Mouse (Mus musculus) neural tube, embryonic 13.5 days (tissue): Measurements from ENCODE around the gene Tub. TPM values are rescaled to one million over a fixed set of nuclear protein-coding genes. Genes with fewer than 3 reads are reported as not detected.
A peak's percentile ranks its signal among the peaks of the same experiment; 100 is the strongest.

Experiments used
- ATAC-seq: fragments of 200-750 bp; cut with Nextera tagmentation; 2 replicates; pipeline ENCODE4 v1.8.0; 2017; ENCODE audit warnings: low read depth, mild to moderate bottlenecking, moderate TSS enrichment, moderate library complexity
- H3K27ac ChIP-seq: fragments of 300-500 bp; sonication (generic); replicated peaks from 2 replicates; pipeline ENCODE4 v1.5.1; 2015; ENCODE audit warnings: moderate library complexity, mild to moderate bottlenecking, inconsistent platforms
- H3K27me3 ChIP-seq: fragments of 300-500 bp; sonication (generic); 2 replicates; pipeline ENCODE4 v1.6.1; 2015; ENCODE audit warnings: mild to moderate bottlenecking, inconsistent platforms
- H3K36me3 ChIP-seq: fragments of 300-500 bp; sonication (generic); 2 replicates; pipeline ENCODE4 v1.6.1; 2015; ENCODE audit warnings: mild to moderate bottlenecking, inconsistent platforms
- H3K4me1 ChIP-seq: fragments of 300-500 bp; sonication (generic); replicated peaks from 2 replicates; pipeline ENCODE4 v1.6.1; 2015; ENCODE audit warnings: inconsistent platforms
- H3K4me2 ChIP-seq: fragments of 300-500 bp; sonication (generic); 2 replicates; pipeline ENCODE4 v1.6.1; 2015; ENCODE audit warnings: inconsistent platforms, mild to moderate bottlenecking, moderate library complexity
- H3K4me3 ChIP-seq: fragments of 300-500 bp; sonication (generic); 2 replicates; pipeline ENCODE4 v1.5.1; 2015; ENCODE audit warnings: mild to moderate bottlenecking, inconsistent platforms
- H3K9ac ChIP-seq: fragments of 300-500 bp; sonication (generic); 2 replicates; pipeline ENCODE4 v1.6.1; 2015; ENCODE audit warnings: moderate library complexity, mild to moderate bottlenecking, inconsistent platforms
- H3K9me3 ChIP-seq: fragments of 300-500 bp; sonication (generic); 2 replicates; pipeline ENCODE4 v1.6.1; 2016; ENCODE audit warnings: inconsistent platforms
- WGBS: fragments of 180-500 bp; shearing (Covaris S2); methylation state at CpG from one replicate; pipeline ENCODE4 v1.1.7; 2015; 5-methylcytosine and 5-hydroxymethylcytosine counted together
- polyA plus RNA-seq: library from polyadenylated mRNA; unstranded; fragments of >200 nt; fragmentation: Nextera tagmentation; extraction: Ambion mirVana; gene quantifications from 2 replicates; pipeline ENCODE4 v1.2.1, GENCODE M21; 2015

Tub gene
- polyA plus RNA-seq, 1 experiment from 2014 or later = 39.3 TPM

- ATAC-seq = no peak
- Histone ChIP-seq H3K4me2 (no peak overlapping the region), H3K36me3 (peaks cover 29% of the 10 kb centered on the region)
Observed at GRCm38 (mm10) chr7:108948611-108949010, 1.5 kb upstream of the Tub start.

GRCm38 (mm10) chr7:108949301-108949700 is 837 bp upstream of the Tub start:
- no peaks in the 10 kb centered on the region for H3K9me3 ChIP-seq
- H3K27ac ChIP-seq = no peak overlapping the region
- no peak for ATAC-seq
- peak overlapping the region; percentile 87; the same call in 1 of the 2 replicates for H3K4me2 ChIP-seq
- H3K4me1 ChIP-seq = peaks cover 26% of the 10 kb centered on the region
- peaks cover 22% of the 10 kb centered on the region for H3K36me3 ChIP-seq
- no peak overlapping the region for H3K9ac ChIP-seq
- 44% methylated on average over 2 of the region's 2 CpGs for WGBS
- no peak overlapping the region for H3K4me3 ChIP-seq
- H3K27me3 ChIP-seq = peaks cover 43% of the 10 kb centered on the region

More at GRCm38 (mm10) chr7:108948611-108949010, 1.5 kb upstream of the Tub start:
- H3K4me3 ChIP-seq = no peak overlapping the region
- H3K27ac ChIP-seq = no peak overlapping the region
- H3K27me3 ChIP-seq = peaks cover 43% of the 10 kb centered on the region
- H3K9me3 ChIP-seq = no peaks in the 10 kb centered on the region
- H3K4me1 ChIP-seq = peaks cover 26% of the 10 kb centered on the region
- H3K9ac ChIP-seq = no peak overlapping the region

GRCm38 (mm10) chr7:108950762-108951331 is 709 bp downstream of the Tub start:
- H3K27ac ChIP-seq = peak overlapping the region; percentile 68

GRCm38 (mm10) chr7:108952801-108953200 is 2.7 kb downstream of the Tub start:
- H3K27me3 ChIP-seq = peaks cover 43% of the 10 kb centered on the region
- no peaks in the 10 kb centered on the region for H3K36me3 ChIP-seq
- H3K4me2 ChIP-seq = no peak overlapping the region
- H3K9ac ChIP-seq = no peak overlapping the region
- H3K27ac ChIP-seq = no peak overlapping the region
- no peak overlapping the region for H3K4me3 ChIP-seq
- 89% methylated on average over 6 of the region's 6 CpGs for WGBS
- H3K4me1 ChIP-seq = peaks cover 26% of the 10 kb centered on the region
- no peak for ATAC-seq
- no peaks in the 10 kb centered on the region for H3K9me3 ChIP-seq

More at GRCm38 (mm10) chr7:108950762-108951331, 709 bp downstream of the Tub start:
- peaks cover 26% of the 10 kb centered on the region for H3K4me1 ChIP-seq
- WGBS = 1% methylated on average over 52 of the region's 52 CpGs
- peaks cover 43% of the 10 kb centered on the region for H3K27me3 ChIP-seq
- ATAC-seq = peak; percentile 14
- peaks cover 9% of the 10 kb centered on the region for H3K36me3 ChIP-seq
- peak overlapping the region; percentile 75 for H3K9ac ChIP-seq
- H3K4me2 ChIP-seq = peak overlapping the region; percentile 87
- peak overlapping the region; percentile 66 for H3K4me3 ChIP-seq
- H3K9me3 ChIP-seq = no peaks in the 10 kb centered on the region

- 58% methylated on average over 4 of the region's 4 CpGs for WGBS
- no peak for ATAC-seq
- peaks cover 26% of the 10 kb centered on the region for H3K4me1 ChIP-seq
Observed at GRCm38 (mm10) chr7:108954185-108954584, 4.0 kb downstream of the Tub start.

GRCm38 (mm10) chr7:108957734-108958133 is 7.6 kb downstream of the Tub start:
- Histone ChIP-seq H3K4me2 (no peak overlapping the region), H3K36me3 (no peaks in the 10 kb centered on the region), H3K27ac (no peak overlapping the region), H3K4me3 (no peak overlapping the region), H3K27me3 (peaks cover 7% of the 10 kb centered on the region), H3K4me1 (no peaks in the 10 kb centered on the region), H3K9me3 (no peaks in the 10 kb centered on the region), H3K9ac (no peak overlapping the region)
- WGBS = 84% methylated on average over 2 of the region's 2 CpGs
- ATAC-seq = no peak

More at GRCm38 (mm10) chr7:108954185-108954584, 4.0 kb downstream of the Tub start:
- H3K9me3 ChIP-seq = no peaks in the 10 kb centered on the region
- no peak overlapping the region for H3K4me3 ChIP-seq
- peaks cover 37% of the 10 kb centered on the region for H3K27me3 ChIP-seq
- H3K4me2 ChIP-seq = no peak overlapping the region
- H3K9ac ChIP-seq = no peak overlapping the region
- no peaks in the 10 kb centered on the region for H3K36me3 ChIP-seq
- H3K27ac ChIP-seq = no peak overlapping the region

GRCm38 (mm10) chr7:108965968-108966367 is 15.8 kb downstream of the Tub start:
- ATAC-seq = no peak
- Histone ChIP-seq H3K9me3 (no peaks in the 10 kb centered on the region), H3K4me2 (no peak overlapping the region), H3K27ac (no peak overlapping the region), H3K4me1 (peaks cover 13% of the 10 kb centered on the region), H3K4me3 (no peak overlapping the region), H3K9ac (no peak overlapping the region), H3K27me3 (peaks cover 3% of the 10 kb centered on the region), H3K36me3 (no peaks in the 10 kb centered on the region)
- WGBS = 34% methylated on average over 2 of the region's 2 CpGs

GRCm38 (mm10) chr7:108966742-108967362 is 16.7 kb downstream of the Tub start:
- no peak overlapping the region for H3K4me3 ChIP-seq
- no peak overlapping the region for H3K4me2 ChIP-seq
- H3K27me3 ChIP-seq = peaks cover 3% of the 10 kb centered on the region

GRCm38 (mm10) chr7:108968201-108968600 is 18.1 kb downstream of the Tub start:
- 41% methylated on average over 6 of the region's 6 CpGs for WGBS
- Histone ChIP-seq H3K4me2 (no peak overlapping the region), H3K27ac (peak overlapping the region; percentile 14; the same call in 1 of the 2 replicates), H3K27me3 (peaks cover 3% of the 10 kb centered on the region), H3K9ac (no peak overlapping the region), H3K4me3 (no peak overlapping the region), H3K36me3 (no peaks in the 10 kb centered on the region), H3K4me1 (peaks cover 31% of the 10 kb centered on the region), H3K9me3 (no peaks in the 10 kb centered on the region)
- no peak for ATAC-seq

More at GRCm38 (mm10) chr7:108966742-108967362, 16.7 kb downstream of the Tub start:
- Histone ChIP-seq H3K4me1 (peaks cover 20% of the 10 kb centered on the region), H3K36me3 (no peaks in the 10 kb centered on the region), H3K9ac (0 out of 2 replicates have a peak overlapping the region, but pooled peaks have one; percentile 3), H3K9me3 (no peaks in the 10 kb centered on the region), H3K27ac (peak overlapping the region; percentile 30; the same call in 1 of the 2 replicates)
- peak; percentile 68 for ATAC-seq
- WGBS = 26% methylated on average over 7 of the region's 7 CpGs

GRCm38 (mm10) chr7:108972273-108972672 is 22.1 kb downstream of the Tub start:
- Histone ChIP-seq H3K27me3 (peaks cover 3% of the 10 kb centered on the region; the same call in 1 of the 2 replicates), H3K4me1 (peaks cover 19% of the 10 kb centered on the region), H3K4me2 (0 out of 2 replicates have a peak overlapping the region, but pooled peaks have one; percentile 11), H3K9ac (no peak overlapping the region), H3K4me3 (no peak overlapping the region), H3K9me3 (no peaks in the 10 kb centered on the region), H3K27ac (peak overlapping the region; percentile 59), H3K36me3 (no peaks in the 10 kb centered on the region)
- WGBS = 28% methylated on average over 6 of the region's 6 CpGs
- peak; percentile 79 for ATAC-seq

- no peaks in the 10 kb centered on the region for H3K27me3 ChIP-seq
Observed at GRCm38 (mm10) chr7:108985934-108986708, 36.0 kb downstream of the Tub start.

GRCm38 (mm10) chr7:108991207-108991606 is 41.1 kb downstream of the Tub start:
- no peaks in the 10 kb centered on the region for H3K4me1 ChIP-seq
- no peaks in the 10 kb centered on the region for H3K27me3 ChIP-seq
- 88% methylated on average over 9 of the region's 9 CpGs for WGBS
- ATAC-seq = no peak
- no peak overlapping the region for H3K4me2 ChIP-seq
- no peak overlapping the region for H3K4me3 ChIP-seq
- H3K36me3 ChIP-seq = no peaks in the 10 kb centered on the region
- no peaks in the 10 kb centered on the region for H3K9me3 ChIP-seq
- H3K9ac ChIP-seq = no peak overlapping the region
- H3K27ac ChIP-seq = no peak overlapping the region

More at GRCm38 (mm10) chr7:108985934-108986708, 36.0 kb downstream of the Tub start:
- ATAC-seq = no peak
- no peak overlapping the region for H3K4me3 ChIP-seq
- H3K4me1 ChIP-seq = no peaks in the 10 kb centered on the region
- no peaks in the 10 kb centered on the region for H3K36me3 ChIP-seq
- H3K9ac ChIP-seq = no peak overlapping the region
- 89% methylated on average over 2 of the region's 3 CpGs for WGBS
- H3K9me3 ChIP-seq = no peaks in the 10 kb centered on the region
- H3K4me2 ChIP-seq = no peak overlapping the region
- no peak overlapping the region for H3K27ac ChIP-seq
